Mouse (Mus musculus) thymus, postnatal 10 days (tissue): ENCODE measurements around the gene Prr5l.

Experiments
- DNase-seq, 2 experiments: peaks; one replicate each; pipeline ENCODE4 v3.0.0; 2021; ENCODE audit warnings: low spot score in 2 of 2

Gene Prr5l

GRCm38 (mm10) chr2:101822785-101823184 is 60.0 kb downstream of the Prr5l start:
- DNase-seq, result no peak

GRCm38 (mm10) chr2:101820816-101821215 is 62.0 kb downstream of the Prr5l start:
- DNase-seq, result no peak

- DNase-seq, result no peak
Measured at GRCm38 (mm10) chr2:101818986-101819764, 63.7 kb downstream of the Prr5l start.

- DNase-seq, result no peak
Measured at GRCm38 (mm10) chr2:101816646-101817308, 66.0 kb downstream of the Prr5l start.

GRCm38 (mm10) chr2:101815250-101815934 is 67.4 kb downstream of the Prr5l start:
- peak; percentile 7 to 47 for DNase-seq

GRCm38 (mm10) chr2:101814272-101814625 is 68.6 kb downstream of the Prr5l start:
- no peak for DNase-seq

- no peak for DNase-seq
Measured at GRCm38 (mm10) chr2:101813581-101814271, 69.1 kb downstream of the Prr5l start.

- DNase-seq, result no peak
Measured at GRCm38 (mm10) chr2:101811925-101812324, 70.9 kb downstream of the Prr5l start.

GRCm38 (mm10) chr2:101810774-101811173 is 72.1 kb downstream of the Prr5l start:
- DNase-seq, result no peak

- no peak for DNase-seq
Measured at GRCm38 (mm10) chr2:101809640-101810305, 73.1 kb downstream of the Prr5l start.

GRCm38 (mm10) chr2:101807756-101808155 is 75.1 kb downstream of the Prr5l start:
- DNase-seq, result no peak

- DNase-seq, result no peak
Measured at GRCm38 (mm10) chr2:101802240-101802639, 80.6 kb downstream of the Prr5l start.

- DNase-seq, result no peak
Measured at GRCm38 (mm10) chr2:101797901-101798250, 85.0 kb downstream of the Prr5l start.

GRCm38 (mm10) chr2:101797166-101797900 is 85.5 kb downstream of the Prr5l start:
- DNase-seq, result peak; percentile 3 to 10

GRCm38 (mm10) chr2:101796287-101797115 is 86.3 kb downstream of the Prr5l start:
- DNase-seq, result peak; percentile 49 to 74

GRCm38 (mm10) chr2:101792130-101792529 is 90.7 kb downstream of the Prr5l start:
- no peak for DNase-seq

GRCm38 (mm10) chr2:101783255-101783654 is 99.6 kb downstream of the Prr5l start:
- no peak for DNase-seq

- DNase-seq, result no peak
Measured at GRCm38 (mm10) chr2:101781357-101781777, 101.5 kb downstream of the Prr5l start.

GRCm38 (mm10) chr2:101778080-101778479 is 104.7 kb downstream of the Prr5l start:
- DNase-seq, result no peak

GRCm38 (mm10) chr2:101763503-101763902 is 119.3 kb downstream of the Prr5l start:
- no peak for DNase-seq
